16 mouse cellular contexts compared by ENCODE assay signal in the genomic region with DNA sequence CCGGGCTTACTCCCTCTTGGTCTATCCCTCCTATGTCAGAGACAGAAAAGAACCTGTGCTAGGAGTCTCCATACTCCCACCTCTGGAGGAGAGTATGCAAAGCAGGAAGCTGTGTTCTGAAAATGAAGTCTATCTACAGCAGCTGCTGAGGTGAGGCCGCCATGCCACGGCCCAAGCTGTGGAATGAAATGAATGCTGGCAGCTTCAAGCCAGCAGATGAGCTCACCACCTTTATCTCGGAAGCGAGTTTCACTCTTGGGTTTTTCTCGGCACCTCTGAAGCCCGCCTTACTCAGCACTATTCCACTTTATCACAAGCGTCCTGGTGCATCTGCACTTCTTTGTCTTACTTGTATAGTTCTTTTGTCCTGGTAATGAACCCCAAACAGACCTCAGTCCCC. TPM values are rescaled to one million over a fixed set of nuclear protein-coding genes. Genes with fewer than 3 reads are reported as not detected.
DNase-seq lines count a peak whose midpoint lies in the region; ATAC-seq lines count a peak whose summit lies in the region.
"Had no signal": no experiment of that assay in that cellular context is flagged by ENCODE, and none has a peak within 500 bp of the region (broad histone marks: within the 10 kb centered on the region; RNA-seq: fewer than 3 reads in every experiment).

No protein-coding gene starts in this region.

- peak overlapping the region; percentile 46 for H3K4me2 ChIP-seq in heart, embryonic 13.5 days
- peak overlapping the region; percentile 35 for H3K4me2 ChIP-seq in heart, embryonic 15.5 days
- H3K4me2 ChIP-seq in stomach, embryonic 14.5 days (replicated peaks; ENCODE audit: low read depth, low read length) = no peak overlapping the region
- H3K4me2 ChIP-seq in liver, embryonic 12.5 days = no peak overlapping the region
- H3K4me2 ChIP-seq: limb, embryonic 13.5 days; midbrain, embryonic 15.5 days had no signal

- no peaks in the 10 kb centered on the region for H3K9me3 ChIP-seq in heart, embryonic 13.5 days
- H3K9me3 ChIP-seq in heart, embryonic 15.5 days (replicated peaks) = no peaks in the 10 kb centered on the region
- H3K9me3 ChIP-seq in stomach, embryonic 14.5 days (ENCODE audit: control insufficient read depth, low read depth, low read length) = no peaks in the 10 kb centered on the region
- no peaks in the 10 kb centered on the region for H3K9me3 ChIP-seq in liver, embryonic 12.5 days (replicated peaks)
- H3K9me3 ChIP-seq: limb, embryonic 13.5 days; midbrain, embryonic 15.5 days had no signal

- no peaks in the 10 kb centered on the region for H3K27me3 ChIP-seq in heart, embryonic 13.5 days (replicated peaks)
- H3K27me3 ChIP-seq in heart, embryonic 15.5 days = no peaks in the 10 kb centered on the region
- no peaks in the 10 kb centered on the region for H3K27me3 ChIP-seq in stomach, embryonic 14.5 days (ENCODE audit: control insufficient read depth, insufficient read depth, low read length)
- peaks cover 9% of the 10 kb centered on the region; the same call in 1 of the 2 replicates for H3K27me3 ChIP-seq in liver, embryonic 12.5 days (replicated peaks)
- H3K27me3 ChIP-seq: limb, embryonic 13.5 days; midbrain, embryonic 15.5 days had no signal

- no peaks in the 10 kb centered on the region for H3K36me3 ChIP-seq in heart, embryonic 13.5 days
- H3K36me3 ChIP-seq in heart, embryonic 15.5 days = no peaks in the 10 kb centered on the region
- no peaks in the 10 kb centered on the region for H3K36me3 ChIP-seq in stomach, embryonic 14.5 days (ENCODE audit: control insufficient read depth, insufficient read depth, low read length)
- H3K36me3 ChIP-seq in liver, embryonic 12.5 days = no peaks in the 10 kb centered on the region
- H3K36me3 ChIP-seq: limb, embryonic 13.5 days; midbrain, embryonic 15.5 days had no signal

- H3K4me3 ChIP-seq in heart, embryonic 13.5 days = peak overlapping the region; percentile 17; the same call in 1 of the 2 replicates
- no peak overlapping the region; the same call in 1 of the 2 replicates for H3K4me3 ChIP-seq in heart, embryonic 15.5 days
- H3K4me3 ChIP-seq in stomach, embryonic 14.5 days (ENCODE audit: low read depth, low read length) = no peak overlapping the region
- H3K4me3 ChIP-seq in liver, embryonic 12.5 days = no peak overlapping the region
- H3K4me3 ChIP-seq: erythroblast, embryonic 14.5 days; heart, adult 2 months; limb, embryonic 13.5 days; midbrain, embryonic 15.5 days had no signal

- DNase-seq in heart, adult 11 months = no peak
- DNase-seq in ES-CJ7 (ENCODE audit: low read depth, low spot score) = peak; percentile 33
- no peak for DNase-seq in urinary bladder, postnatal 4 days (ENCODE audit: low spot score in 2 of 2)
- DNase-seq: cerebellum, adult 18-20 months; kidney, postnatal 36 days had no signal

- H3K27ac ChIP-seq in heart, embryonic 13.5 days (replicated peaks) = peak overlapping the region; percentile 74
- H3K27ac ChIP-seq in heart, embryonic 15.5 days = peak overlapping the region; percentile 44
- H3K27ac ChIP-seq in stomach, embryonic 14.5 days (ENCODE audit: low read length) = peak overlapping the region; percentile 59; the same call in 1 of the 2 replicates
- no peak overlapping the region for H3K27ac ChIP-seq in liver, embryonic 12.5 days
- H3K27ac ChIP-seq: heart, adult 2 months; limb, embryonic 13.5 days; macrophage; midbrain, embryonic 15.5 days had no signal

- no peak for ATAC-seq in heart, embryonic 13.5 days (ENCODE audit: extremely low read depth, insufficient number of reproducible peaks, low FRiP score, low TSS enrichment)
- peak; percentile 32 for ATAC-seq in heart, embryonic 15.5 days (replicated peaks; ENCODE audit: insufficient number of reproducible peaks, insufficient read depth, low FRiP score, low read depth)
- ATAC-seq in stomach, embryonic 14.5 days (ENCODE audit: insufficient number of reproducible peaks, insufficient read depth, low FRiP score, low read depth) = peak; percentile 51; the same call in 1 of the 2 replicates
- no peak for ATAC-seq in liver, embryonic 12.5 days
- ATAC-seq: activated CD4-positive, CD25-positive, alpha-beta regulatory T cell, adult 4 months; inflammation-experienced regulatory T-cells, adult 6 months; midbrain, embryonic 15.5 days had no signal

- 7% methylated on average over 8 of the region's 8 CpGs for WGBS in heart, embryonic 13.5 days
- WGBS in heart, embryonic 15.5 days = 15% methylated on average over 8 of the region's 8 CpGs
- WGBS in stomach, embryonic 14.5 days = 38% methylated on average over 8 of the region's 8 CpGs
- 23% methylated on average over 8 of the region's 8 CpGs for WGBS in liver, embryonic 12.5 days (ENCODE audit: insufficient replicate concordance)

- peaks cover 43% of the 10 kb centered on the region for H3K4me1 ChIP-seq in heart, embryonic 13.5 days
- peaks cover 30% of the 10 kb centered on the region for H3K4me1 ChIP-seq in heart, embryonic 15.5 days (replicated peaks)
- H3K4me1 ChIP-seq in stomach, embryonic 14.5 days (ENCODE audit: control insufficient read depth, insufficient read depth, low read length) = 0 out of 2 replicates have a peak, but pooled peaks cover 3% of the 10 kb centered on the region
- H3K4me1 ChIP-seq in liver, embryonic 12.5 days = no peaks in the 10 kb centered on the region

- H3K9ac ChIP-seq in heart, embryonic 13.5 days = peak overlapping the region; percentile 50; the same call in 1 of the 2 replicates
- no peak overlapping the region for H3K9ac ChIP-seq in heart, embryonic 15.5 days
- no peak overlapping the region for H3K9ac ChIP-seq in stomach, embryonic 14.5 days (replicated peaks; ENCODE audit: low read depth, low read length)
- H3K9ac ChIP-seq in liver, embryonic 12.5 days = no peak overlapping the region
- H3K9ac ChIP-seq: limb, embryonic 13.5 days; midbrain, embryonic 15.5 days had no signal

RNA-seq across cellular contexts. Expression of a gene that starts 27.7 kb away (rescaled TPM):
- 54.6 and 59.0 TPM in 2 replicates for polyA plus RNA-seq in heart, embryonic 13.5 days (2015; fragmentation: Nextera tagmentation; extraction: Ambion mirVana)
- polyA plus RNA-seq in heart, embryonic 15.5 days (2015; fragmentation: Nextera tagmentation; extraction: Ambion mirVana) = 54.1 and 68.7 TPM in 2 replicates
- 84.6 and 99.3 TPM in 2 replicates for polyA plus RNA-seq in stomach, embryonic 14.5 days (2014; fragmentation: Nextera tagmentation; extraction: Ambion mirVana)
- 19.4 and 21.3 TPM in 2 replicates for polyA plus RNA-seq in liver, embryonic 12.5 days (2016; fragmentation: Nextera tagmentation; extraction: Ambion mirVana)
- polyA plus RNA-seq: erythroblast, embryonic 14.5 days had no signal

RNA-seq across cellular contexts. Expression of a gene that starts 28.9 kb away (rescaled TPM):
- polyA plus RNA-seq in heart, embryonic 13.5 days (2015; fragmentation: Nextera tagmentation; extraction: Ambion mirVana) = 4.4 and 4.7 TPM in 2 replicates
- polyA plus RNA-seq in heart, embryonic 15.5 days (2015; fragmentation: Nextera tagmentation; extraction: Ambion mirVana) = 3.7 and 4.2 TPM in 2 replicates
- 6.9 and 7.2 TPM in 2 replicates for polyA plus RNA-seq in stomach, embryonic 14.5 days (2014; fragmentation: Nextera tagmentation; extraction: Ambion mirVana)
- 0.33 and 0.49 TPM in 2 replicates for polyA plus RNA-seq in liver, embryonic 12.5 days (2016; fragmentation: Nextera tagmentation; extraction: Ambion mirVana)
- polyA plus RNA-seq: activated CD4-positive, CD25-positive, alpha-beta regulatory T cell, adult 4 months; erythroblast, embryonic 14.5 days; inflammation-experienced regulatory T-cells, adult 6 months; macrophage had no signal

Comparison
In these comparisons a context has a peak if more than half of its experiments do, and no peak if none do; other contexts are left out.
1. ATAC-seq: peak in heart, embryonic 15.5 days (single experiment) and stomach, embryonic 14.5 days (single experiment); none in heart, embryonic 13.5 days (single experiment) and liver, embryonic 12.5 days (single experiment).
2. H3K4me2 ChIP-seq: peak in heart, embryonic 13.5 days (single experiment) and heart, embryonic 15.5 days (single experiment); none in stomach, embryonic 14.5 days (single experiment) and liver, embryonic 12.5 days (single experiment).